Mouse (Mus musculus): ENCODE results near the gene Pomp.

GRCm38 (mm10) chr5:147871091-147871820 lies 11.0 kb downstream of the Pomp start:
- TF ChIP-seq GATA1 (IDR thresholded peaks at IDR 0.05; ENCODE audit: borderline replicate concordance, low read length) (no peak), FLI1 (IDR thresholded peaks at IDR 0.05; ENCODE audit: low read length) (no peak)

Data from megakaryocyte, embryonic 14.5 days (primary cell).